Mouse (Mus musculus): ENCODE results near the gene Tgm1. TPM values are rescaled to one million over a fixed set of nuclear protein-coding genes. Genes with fewer than 3 reads are reported as not detected.

Gene Tgm1
- polyA plus RNA-seq, 1 experiment from 2014 or later, result 79.0 TPM

DNA sequence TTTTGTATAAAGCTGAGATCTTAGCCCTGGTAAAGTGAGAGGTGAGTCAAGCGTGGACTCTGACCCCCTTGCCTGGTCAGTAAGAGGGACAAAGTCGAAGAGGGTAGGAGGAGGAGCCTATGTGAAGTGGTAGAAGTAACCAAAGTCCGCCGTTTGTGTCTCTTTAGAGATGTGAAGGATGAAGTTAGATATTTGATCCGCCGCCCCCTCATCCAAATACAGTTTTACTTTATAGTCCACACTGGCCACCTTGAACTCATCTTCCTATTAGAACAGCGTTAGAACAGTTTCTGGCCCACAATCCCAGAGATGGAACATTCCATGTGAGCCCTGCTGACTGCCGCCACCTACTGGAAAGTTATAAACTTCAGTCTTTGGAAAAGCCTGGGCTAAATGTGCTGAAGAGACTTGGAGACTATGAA lies 44.6 kb upstream of the Tgm1 start, which contains the start of gene Cideb:
TSS of gene Cideb (minus strand) at position 96 of the 422 bp plus-strand sequence.
- Histone ChIP-seq H3K36me3 (ENCODE audit: control insufficient read depth, insufficient read depth, low read length) (peaks cover 15% of the 10 kb centered on the region; the same call in 1 of the 2 replicates), H3K27ac (replicated peaks) (peak within 1 kb of the TSS; percentile 63), H3K9ac (ENCODE audit: low read length) (no peak within 1 kb of the TSS), H3K4me1 (replicated peaks; ENCODE audit: control insufficient read depth, insufficient read depth) (peaks cover 3% of the 10 kb centered on the region; the same call in 1 of the 2 replicates), H3K27me3 (ENCODE audit: control insufficient read depth, insufficient read depth, low read length) (no peaks in the 10 kb centered on the region), H3K9me3 (ENCODE audit: control insufficient read depth, low read length) (no peaks in the 10 kb centered on the region), H3K4me2 (replicated peaks; ENCODE audit: low read depth) (peak within 1 kb of the TSS; percentile 29), H3K4me3 (ENCODE audit: low read depth, low read length) (peak within 1 kb of the TSS; percentile 15)
- TF ChIP-seq EP300 (optimal IDR thresholded peaks at IDR 0.05) (no peak), CTCF (IDR thresholded peaks at IDR 0.05; ENCODE audit: low read depth) (peak; percentile 91)
- 13% methylated on average over 8 of the region's 8 CpGs for WGBS
- peak; percentile 78 for DNase-seq (ENCODE audit: low spot score)
- ATAC-seq (ENCODE audit: low FRiP score, low TSS enrichment), result peak; percentile 79

DNA sequence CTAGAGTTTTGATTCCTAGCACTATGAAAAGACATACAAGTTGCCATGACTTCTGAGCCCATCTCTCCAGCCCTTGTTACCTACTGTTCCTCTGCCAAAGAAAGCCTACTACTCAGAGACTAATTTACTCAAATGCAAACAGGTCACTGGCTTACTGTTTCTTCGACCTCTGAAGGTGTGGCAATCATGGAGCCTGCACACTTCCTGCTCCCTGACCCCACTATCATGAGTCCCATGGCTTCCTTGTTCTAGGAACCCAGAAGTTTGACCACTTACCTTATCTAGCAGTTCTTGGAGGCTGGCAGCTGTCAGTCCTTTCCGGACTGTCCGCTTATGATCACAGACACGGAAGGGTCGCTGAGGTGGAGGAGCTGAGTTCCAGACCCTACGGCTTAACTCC lies 43.8 kb upstream of the Tgm1 start:
- H3K36me3 ChIP-seq (ENCODE audit: control insufficient read depth, insufficient read depth, low read length), result peaks cover 21% of the 10 kb centered on the region; the same call in 1 of the 2 replicates
- no peaks in the 10 kb centered on the region; the same call in 1 of the 2 replicates for H3K4me1 ChIP-seq (replicated peaks; ENCODE audit: control insufficient read depth, insufficient read depth)
- H3K9ac ChIP-seq (ENCODE audit: low read length), result no peak overlapping the region
- TF ChIP-seq CTCF (IDR thresholded peaks at IDR 0.05; ENCODE audit: low read depth) (no peak), EP300 (optimal IDR thresholded peaks at IDR 0.05) (no peak)
- WGBS, result 68% methylated on average over 6 of the region's 6 CpGs
- no peaks in the 10 kb centered on the region for H3K27me3 ChIP-seq (ENCODE audit: control insufficient read depth, insufficient read depth, low read length)
- peak overlapping the region; percentile 63 for H3K27ac ChIP-seq (replicated peaks)
- no peak overlapping the region; the same call in 1 of the 2 replicates for H3K4me3 ChIP-seq (ENCODE audit: low read depth, low read length)
- H3K4me2 ChIP-seq (replicated peaks; ENCODE audit: low read depth), result peak overlapping the region; percentile 29; the same call in 1 of the 2 replicates
- DNase-seq (ENCODE audit: low spot score) (peak; percentile 43), ATAC-seq (ENCODE audit: low FRiP score, low TSS enrichment) (peak; percentile 36)
- no peaks in the 10 kb centered on the region for H3K9me3 ChIP-seq (ENCODE audit: control insufficient read depth, low read length)

DNA sequence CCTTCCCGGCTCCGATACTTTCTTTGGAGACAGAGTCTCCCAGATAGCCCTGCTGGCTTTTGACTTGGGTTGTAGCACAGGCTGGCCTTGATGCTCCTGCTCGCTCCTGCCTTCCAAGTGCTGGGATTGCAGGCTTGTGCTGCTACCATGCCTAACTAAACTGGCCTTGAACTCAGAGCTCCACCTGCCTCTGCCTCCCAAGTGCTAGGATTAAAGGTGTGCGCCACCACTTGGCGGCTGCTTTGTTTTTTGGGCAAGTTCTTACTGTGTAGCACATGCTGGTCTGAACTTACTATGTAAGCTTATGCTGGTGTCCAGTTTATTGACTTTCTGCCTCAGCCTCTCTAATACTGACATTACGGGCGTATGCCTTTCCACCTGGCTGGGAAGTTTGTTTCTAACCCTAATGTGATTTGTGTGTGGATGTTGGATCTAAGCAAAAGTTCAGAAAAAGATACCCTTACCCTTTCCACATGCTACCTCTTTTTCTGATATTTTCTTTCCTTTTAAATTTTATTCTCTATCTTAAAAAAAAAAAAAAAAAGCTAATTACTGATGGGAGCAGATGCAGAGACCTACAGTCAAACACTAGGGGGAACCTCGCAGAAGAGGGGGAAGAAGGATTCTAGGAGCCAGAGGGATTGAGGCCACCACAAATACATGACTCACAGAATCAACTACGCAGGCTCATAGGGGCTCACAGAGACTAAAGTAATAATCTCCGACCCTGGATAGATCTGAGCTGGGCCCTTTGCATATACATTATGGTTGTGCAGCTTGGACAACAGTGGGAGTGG lies 33.5 kb upstream of the Tgm1 start:
- 82% methylated on average over 10 of the region's 10 CpGs for WGBS
- H3K27me3 ChIP-seq (ENCODE audit: control insufficient read depth, insufficient read depth, low read length), result no peaks in the 10 kb centered on the region
- no peak overlapping the region for H3K4me2 ChIP-seq (replicated peaks; ENCODE audit: low read depth)
- DNase-seq (ENCODE audit: low spot score) (no peak), ATAC-seq (ENCODE audit: low FRiP score, low TSS enrichment) (no peak)
- H3K36me3 ChIP-seq (ENCODE audit: control insufficient read depth, insufficient read depth, low read length), result peaks cover 14% of the 10 kb centered on the region
- peak; percentile 25; the same call in 1 of the 2 replicates for TF ChIP-seq CTCF (IDR thresholded peaks at IDR 0.05; ENCODE audit: low read depth)
- TF ChIP-seq EP300 (optimal IDR thresholded peaks at IDR 0.05), result no peak
- H3K9me3 ChIP-seq (ENCODE audit: control insufficient read depth, low read length), result no peaks in the 10 kb centered on the region
- peaks cover 9% of the 10 kb centered on the region for H3K4me1 ChIP-seq (replicated peaks; ENCODE audit: control insufficient read depth, insufficient read depth)
- H3K27ac ChIP-seq (replicated peaks), result no peak overlapping the region
- no peak overlapping the region for H3K9ac ChIP-seq (ENCODE audit: low read length)
- H3K4me3 ChIP-seq (ENCODE audit: low read depth, low read length), result no peak overlapping the region

DNA sequence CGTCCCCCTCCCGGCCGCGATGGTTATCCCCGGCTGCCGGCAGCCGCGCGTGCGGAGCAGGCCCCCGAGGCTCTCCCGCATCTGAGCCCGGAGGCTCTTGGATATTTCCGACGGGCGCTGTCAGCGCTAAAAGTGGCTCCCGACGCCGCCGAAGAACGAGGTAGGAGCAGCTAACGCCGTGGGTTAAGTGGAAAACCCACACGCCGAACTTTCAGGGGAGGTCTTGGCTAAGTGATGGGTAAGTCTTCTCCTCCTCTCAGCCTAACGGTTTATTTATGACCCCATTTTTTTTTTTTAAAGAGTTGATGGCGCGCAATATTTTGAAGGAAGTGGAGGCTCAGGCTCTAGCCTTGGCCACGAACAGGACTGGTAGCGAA lies 32.1 kb upstream of the Tgm1 start:
- peak overlapping the region; percentile 64 for H3K4me2 ChIP-seq (replicated peaks; ENCODE audit: low read depth)
- ATAC-seq (ENCODE audit: low FRiP score, low TSS enrichment) (no peak), DNase-seq (ENCODE audit: low spot score) (no peak)
- peaks cover 9% of the 10 kb centered on the region for H3K4me1 ChIP-seq (replicated peaks; ENCODE audit: control insufficient read depth, insufficient read depth)
- 0% methylated on average over 31 of the region's 31 CpGs for WGBS
- peaks cover 10% of the 10 kb centered on the region; the same call in 1 of the 2 replicates for H3K36me3 ChIP-seq (ENCODE audit: control insufficient read depth, insufficient read depth, low read length)
- H3K27ac ChIP-seq (replicated peaks), result peak overlapping the region; percentile 69
- H3K27me3 ChIP-seq (ENCODE audit: control insufficient read depth, insufficient read depth, low read length), result no peaks in the 10 kb centered on the region
- TF ChIP-seq EP300 (optimal IDR thresholded peaks at IDR 0.05) (no peak), CTCF (IDR thresholded peaks at IDR 0.05; ENCODE audit: low read depth) (no peak)
- no peaks in the 10 kb centered on the region for H3K9me3 ChIP-seq (ENCODE audit: control insufficient read depth, low read length)
- H3K9ac ChIP-seq (ENCODE audit: low read length), result peak overlapping the region; percentile 79
- peak overlapping the region; percentile 89 for H3K4me3 ChIP-seq (ENCODE audit: low read depth, low read length)

DNA sequence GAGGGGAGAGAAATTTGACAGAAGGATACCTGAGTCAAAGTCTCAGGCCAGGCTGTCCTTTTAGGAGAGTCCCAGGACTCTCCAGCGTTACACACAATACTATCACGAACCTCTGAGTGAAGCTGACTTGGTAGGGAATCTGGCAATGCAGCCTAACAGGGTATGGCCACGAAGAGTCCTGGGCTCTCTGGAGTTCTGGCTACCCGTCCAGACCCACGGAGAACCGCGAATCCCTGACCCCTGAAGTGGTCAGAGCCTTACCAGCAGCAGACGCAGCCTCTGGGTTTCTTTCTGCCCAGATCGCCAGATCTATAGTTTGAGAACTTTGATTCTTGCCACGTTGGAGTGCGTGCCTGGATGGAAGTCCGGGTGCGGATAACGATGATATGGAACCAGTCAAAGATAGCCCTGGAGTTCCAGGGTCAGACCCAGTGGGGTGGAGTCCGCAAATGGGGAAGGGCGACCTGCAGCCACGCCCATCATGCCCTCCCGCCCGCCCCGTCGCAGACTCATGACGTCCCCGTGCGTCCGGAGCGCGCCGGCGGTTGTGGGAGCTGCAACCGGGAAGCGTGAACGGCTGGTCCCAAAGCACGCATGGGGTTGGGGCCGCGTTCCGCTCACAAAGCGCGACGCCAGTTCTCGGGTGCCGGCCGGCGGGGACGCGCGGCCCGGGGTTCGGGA lies 31.6 kb upstream of the Tgm1 start, which contains the start of the genes Dhrs1 and Nop9:
TSS of gene Dhrs1 (minus strand) at position 511 of the 681 bp plus-strand sequence.
TSS of gene Nop9 (plus strand) at position 514 of the 681 bp plus-strand sequence.
- Histone ChIP-seq H3K4me1 (replicated peaks; ENCODE audit: control insufficient read depth, insufficient read depth) (peaks cover 9% of the 10 kb centered on the region), H3K4me2 (replicated peaks; ENCODE audit: low read depth) (peak within 1 kb of the TSS; percentile 64), H3K9me3 (ENCODE audit: control insufficient read depth, low read length) (no peaks in the 10 kb centered on the region), H3K9ac (ENCODE audit: low read length) (peak within 1 kb of the TSS; percentile 79), H3K27ac (replicated peaks) (peak within 1 kb of the TSS; percentile 69), H3K27me3 (ENCODE audit: control insufficient read depth, insufficient read depth, low read length) (no peaks in the 10 kb centered on the region), H3K36me3 (ENCODE audit: control insufficient read depth, insufficient read depth, low read length) (peaks cover 10% of the 10 kb centered on the region; the same call in 1 of the 2 replicates), H3K4me3 (ENCODE audit: low read depth, low read length) (peak within 1 kb of the TSS; percentile 89)
- DNase-seq (ENCODE audit: low spot score) (peak; percentile 96), ATAC-seq (ENCODE audit: low FRiP score, low TSS enrichment) (peak; percentile 88)
- WGBS, result 1% methylated on average over 45 of the region's 48 CpGs
- TF ChIP-seq CTCF (IDR thresholded peaks at IDR 0.05; ENCODE audit: low read depth) (0 out of 2 replicates have a peak, but pooled peaks have one; percentile 16), EP300 (optimal IDR thresholded peaks at IDR 0.05) (no peak)
